Mouse (Mus musculus): Measurements from ENCODE around the gene Poldip3.

DNA sequence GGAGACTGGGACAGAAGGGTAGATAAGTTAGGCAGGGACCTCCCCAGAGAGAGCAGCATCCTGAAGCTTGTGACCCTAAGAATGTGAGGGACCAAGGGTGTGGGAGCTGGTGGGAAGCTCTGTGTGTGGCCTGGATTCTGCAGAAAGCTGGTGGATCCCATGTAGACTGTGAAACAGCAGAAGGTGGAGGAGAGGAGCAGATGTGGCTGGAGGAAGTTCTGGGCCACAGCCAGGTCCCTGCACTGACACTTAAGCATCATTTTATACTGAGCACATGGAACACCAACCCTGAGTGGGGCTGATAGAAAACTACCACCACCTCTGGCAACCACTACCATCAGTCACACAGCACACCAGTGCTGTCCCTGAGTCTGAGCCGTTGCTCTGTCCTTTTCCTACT is 46.1 kb downstream of the Poldip3 start:
- TF ChIP-seq MAX (IDR thresholded peaks at IDR 0.05) (no peak), CTCF (IDR thresholded peaks at IDR 0.05; ENCODE audit: control insufficient read depth, insufficient read depth, insufficient read length) (no peak), MYOG (IDR thresholded peaks at IDR 0.05; ENCODE audit: control insufficient read depth, extremely low read depth, insufficient read length) (no peak), USF1 (IDR thresholded peaks at IDR 0.05; ENCODE audit: low read depth) (no peak), MYOD1 (IDR thresholded peaks at IDR 0.05; ENCODE audit: control insufficient read depth, insufficient read length, low read depth) (no peak), CEBPB (IDR thresholded peaks at IDR 0.05; ENCODE audit: low read depth) (no peak)
